Mouse (Mus musculus) heart, adult 8-10 months (tissue): ENCODE measurements around the gene Pcdh7. TPM values are rescaled to one million over a fixed set of nuclear protein-coding genes. Genes with fewer than 3 reads are reported as not detected.

Experiments used
- DNase-seq: peaks from one replicate; pipeline ENCODE4 v3.0.0; 2022; ENCODE audit warnings: low spot score
- total RNA-seq, 4 experiments: library from RNA; stranded (reverse); gene quantifications; 2 replicates each; pipeline ENCODE4 v1.2.4; 2022

Gene Pcdh7
- total RNA-seq, 4 experiments from 2014 or later = 92.5 to 103 (median 96.8) TPM

GRCm38 (mm10) chr5:57921140-57921539 lies 203.4 kb downstream of the Pcdh7 start:
- no peak for DNase-seq

GRCm38 (mm10) chr5:57931331-57931730 lies 213.6 kb downstream of the Pcdh7 start:
- DNase-seq = no peak

- DNase-seq = no peak
Measured at GRCm38 (mm10) chr5:57931738-57932137, 214.0 kb downstream of the Pcdh7 start.

- no peak for DNase-seq
Measured at GRCm38 (mm10) chr5:57934666-57935065, 216.9 kb downstream of the Pcdh7 start.

GRCm38 (mm10) chr5:57940457-57940856 lies 222.7 kb downstream of the Pcdh7 start:
- DNase-seq = no peak

- DNase-seq = no peak
Measured at GRCm38 (mm10) chr5:57943176-57943575, 225.4 kb downstream of the Pcdh7 start.

GRCm38 (mm10) chr5:57943611-57944010 lies 225.8 kb downstream of the Pcdh7 start:
- no peak for DNase-seq

- DNase-seq = peak; percentile 40
Measured at GRCm38 (mm10) chr5:57945419-57945818, 227.7 kb downstream of the Pcdh7 start.

- no peak for DNase-seq
Measured at GRCm38 (mm10) chr5:57959317-57959716, 241.6 kb downstream of the Pcdh7 start.

- no peak for DNase-seq
Measured at GRCm38 (mm10) chr5:57963792-57964191, 246.0 kb downstream of the Pcdh7 start.

- DNase-seq = no peak
Measured at GRCm38 (mm10) chr5:57964201-57964600, 246.4 kb downstream of the Pcdh7 start.

- DNase-seq = peak; percentile 4
Measured at GRCm38 (mm10) chr5:57993584-57993983, 275.8 kb downstream of the Pcdh7 start.

- DNase-seq = no peak
Measured at GRCm38 (mm10) chr5:58021331-58021730, 303.6 kb downstream of the Pcdh7 start.

- DNase-seq = no peak
Measured at GRCm38 (mm10) chr5:58025123-58025522, 307.4 kb downstream of the Pcdh7 start.

- DNase-seq = no peak
Measured at GRCm38 (mm10) chr5:58025759-58026158, 308.0 kb downstream of the Pcdh7 start.

GRCm38 (mm10) chr5:58039875-58040274 lies 322.1 kb downstream of the Pcdh7 start:
- no peak for DNase-seq

GRCm38 (mm10) chr5:58044216-58044615 lies 326.4 kb downstream of the Pcdh7 start:
- DNase-seq = peak; percentile 1

GRCm38 (mm10) chr5:58081054-58081453 lies 363.3 kb downstream of the Pcdh7 start:
- no peak for DNase-seq

- no peak for DNase-seq
Measured at GRCm38 (mm10) chr5:58082230-58082629, 364.5 kb downstream of the Pcdh7 start.

- DNase-seq = peak; percentile 41
Measured at GRCm38 (mm10) chr5:58083056-58083455, 365.3 kb downstream of the Pcdh7 start.

GRCm38 (mm10) chr5:58083972-58084371 lies 366.2 kb downstream of the Pcdh7 start:
- peak; percentile 26 for DNase-seq

- no peak for DNase-seq
Measured at GRCm38 (mm10) chr5:58108665-58109364, 391.0 kb downstream of the Pcdh7 start.

- no peak for DNase-seq
Measured at GRCm38 (mm10) chr5:58116096-58116495, 398.3 kb downstream of the Pcdh7 start.

GRCm38 (mm10) chr5:58117896-58118295 lies 400.1 kb downstream of the Pcdh7 start:
- no peak for DNase-seq
